ENCODE assay signal across 11 mouse cellular contexts in the genomic region with DNA sequence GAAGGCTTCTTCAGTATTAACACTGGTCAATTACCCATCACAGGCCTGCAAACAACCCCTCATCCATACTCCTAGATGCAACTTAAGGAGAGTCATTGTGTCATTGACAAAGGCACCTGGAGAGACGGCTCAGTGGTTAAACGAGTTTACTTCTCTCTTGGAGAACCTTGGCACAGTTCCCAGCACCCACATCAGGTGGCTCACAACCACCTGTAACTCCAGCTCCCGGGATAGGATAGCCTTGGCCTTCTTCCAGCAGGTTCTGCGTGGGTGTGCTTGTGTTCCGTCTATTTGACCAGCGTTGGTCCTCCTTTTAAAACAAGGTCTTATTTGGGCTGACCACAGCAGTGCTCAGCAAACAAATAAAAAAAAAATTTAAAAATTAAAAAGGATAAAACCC.
"Had no signal": no experiment of that assay in that cellular context is flagged by ENCODE, and none has a peak within 500 bp of the region (broad histone marks: within the 10 kb centered on the region; RNA-seq: fewer than 3 reads in every experiment).

No protein-coding gene starts in this region.

- ATAC-seq: midbrain, embryonic 13.5 days had no signal

- H3K27me3 ChIP-seq: liver, embryonic 15.5 days; midbrain, embryonic 13.5 days; stomach, embryonic 15.5 days had no signal

- H3K9ac ChIP-seq: liver, embryonic 15.5 days; midbrain, embryonic 13.5 days; stomach, embryonic 15.5 days had no signal

- H3K9me3 ChIP-seq: limb, embryonic 10.5 days; liver, embryonic 15.5 days; midbrain, embryonic 13.5 days; stomach, embryonic 15.5 days had no signal

- H3K36me3 ChIP-seq: limb, embryonic 10.5 days; liver, embryonic 15.5 days; midbrain, embryonic 13.5 days; stomach, embryonic 15.5 days had no signal

- H3K4me3 ChIP-seq: left cerebral cortex, adult 2 months; limb, embryonic 10.5 days; liver, embryonic 15.5 days; midbrain, embryonic 13.5 days; stomach, embryonic 15.5 days had no signal

- H3K4me2 ChIP-seq: liver, embryonic 11.5 days; liver, embryonic 15.5 days; midbrain, embryonic 13.5 days; stomach, embryonic 15.5 days had no signal

- H3K4me1 ChIP-seq: liver, embryonic 15.5 days; midbrain, embryonic 13.5 days had no signal

- DNase-seq: kidney, adult 11 months; kidney, postnatal 14 days; right cerebral cortex, postnatal 14 days; thymus, adult 2 months; thymus, postnatal 25 days had no signal

- H3K27ac ChIP-seq: left cerebral cortex, adult 2 months; limb, embryonic 10.5 days; liver, embryonic 15.5 days; midbrain, embryonic 13.5 days; stomach, embryonic 15.5 days had no signal
